Mouse (Mus musculus) right cerebral cortex, postnatal 25 days (tissue): ENCODE data around the gene Pdcd5.

Experiments
- DNase-seq: peaks from one replicate; pipeline ENCODE4 v3.0.0; 2022

Gene Pdcd5

GRCm38 (mm10) chr7:35640072-35640471, 7.2 kb downstream of the Pdcd5 start:
- no peak for DNase-seq

DNA sequence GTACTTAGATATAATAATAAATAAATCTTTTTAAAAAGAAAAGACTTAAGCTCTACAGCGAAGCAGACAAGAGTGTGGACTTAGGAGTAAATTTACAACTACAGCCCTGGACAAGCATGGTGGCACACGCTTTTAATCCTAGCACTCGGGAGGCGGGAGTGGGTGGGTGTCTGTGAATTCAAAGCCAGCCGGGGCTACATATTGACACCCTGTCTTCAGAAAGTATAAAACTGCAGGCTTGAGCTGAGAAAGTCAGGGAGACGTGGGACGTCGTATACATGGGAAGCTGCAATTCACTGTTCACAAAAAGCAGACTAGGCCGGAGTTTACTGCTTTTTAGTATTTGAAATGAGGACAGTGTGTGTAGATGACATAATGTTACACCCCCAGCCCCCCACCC, 10.4 kb downstream of the Pdcd5 start:
- DNase-seq = no peak

DNA sequence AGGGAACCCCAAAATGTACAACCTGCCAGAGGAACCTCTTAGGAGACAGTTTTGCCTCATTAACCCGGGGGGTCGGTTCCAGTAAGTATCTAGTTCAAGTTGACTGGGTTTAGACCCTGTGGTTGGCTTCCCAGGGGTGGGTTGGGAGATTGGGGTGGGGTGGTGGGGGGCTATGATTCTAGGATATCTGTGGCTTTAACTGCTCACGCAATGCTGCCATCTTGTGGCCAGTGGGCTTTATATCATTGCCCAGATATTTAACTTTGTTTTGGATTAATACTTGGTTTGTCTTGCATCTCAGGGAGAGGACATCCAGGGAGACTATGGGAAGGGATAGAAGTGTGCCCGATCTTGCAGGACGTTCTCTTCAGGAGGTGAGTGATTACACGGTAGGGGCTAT, 11.1 kb downstream of the Pdcd5 start:
- no peak for DNase-seq

GRCm38 (mm10) chr7:35628496-35628895, 18.8 kb downstream of the Pdcd5 start:
- DNase-seq = no peak

- no peak for DNase-seq
Observed at GRCm38 (mm10) chr7:35627371-35627770, 19.9 kb downstream of the Pdcd5 start.

GRCm38 (mm10) chr7:35626038-35626437, 21.3 kb downstream of the Pdcd5 start:
- no peak for DNase-seq

GRCm38 (mm10) chr7:35622626-35623025, 24.7 kb downstream of the Pdcd5 start:
- DNase-seq = no peak

DNA sequence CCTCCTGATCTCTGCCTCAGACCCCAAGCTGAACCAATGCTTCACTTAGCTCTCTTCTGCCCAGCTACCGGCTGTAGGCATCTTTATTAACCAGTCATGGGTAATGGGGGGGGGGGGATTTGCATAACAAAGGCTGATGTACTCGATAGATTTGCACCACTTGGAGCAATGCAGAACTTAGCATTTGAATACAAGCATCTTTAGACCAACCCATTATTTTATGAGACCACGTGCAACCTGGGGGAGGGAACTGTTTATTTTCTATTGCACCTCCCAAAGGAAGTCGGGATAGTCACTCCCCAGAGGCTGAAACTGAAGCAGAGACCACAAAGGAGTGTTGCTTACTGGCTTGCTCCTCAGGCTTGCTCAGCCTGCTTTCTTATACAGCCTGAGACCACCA, 29.8 kb downstream of the Pdcd5 start:
- DNase-seq = no peak

GRCm38 (mm10) chr7:35609245-35609644, 38.1 kb downstream of the Pdcd5 start:
- no peak for DNase-seq

DNA sequence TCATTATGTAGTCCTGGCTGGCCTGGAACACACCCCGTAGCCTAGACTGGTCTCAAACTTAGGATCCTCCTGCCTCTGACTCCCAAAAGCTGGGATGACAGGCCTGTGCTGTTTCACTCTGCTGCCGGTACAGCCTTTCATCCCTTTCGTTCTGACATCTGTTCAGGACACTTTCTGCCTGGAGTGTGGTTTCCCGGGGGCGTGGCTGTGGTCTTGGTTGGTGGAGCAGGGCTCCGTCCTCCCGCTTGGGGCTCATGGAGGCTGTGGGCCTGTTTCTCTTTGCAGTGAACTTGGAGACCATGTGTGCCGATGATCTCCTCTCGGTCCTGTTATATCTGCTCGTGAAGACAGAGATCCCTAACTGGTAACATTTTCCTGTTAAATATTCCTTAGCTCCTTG, 40.5 kb downstream of the Pdcd5 start:
- DNase-seq = no peak

- no peak for DNase-seq
Observed at GRCm38 (mm10) chr7:35602766-35603165, 44.6 kb downstream of the Pdcd5 start.

DNA sequence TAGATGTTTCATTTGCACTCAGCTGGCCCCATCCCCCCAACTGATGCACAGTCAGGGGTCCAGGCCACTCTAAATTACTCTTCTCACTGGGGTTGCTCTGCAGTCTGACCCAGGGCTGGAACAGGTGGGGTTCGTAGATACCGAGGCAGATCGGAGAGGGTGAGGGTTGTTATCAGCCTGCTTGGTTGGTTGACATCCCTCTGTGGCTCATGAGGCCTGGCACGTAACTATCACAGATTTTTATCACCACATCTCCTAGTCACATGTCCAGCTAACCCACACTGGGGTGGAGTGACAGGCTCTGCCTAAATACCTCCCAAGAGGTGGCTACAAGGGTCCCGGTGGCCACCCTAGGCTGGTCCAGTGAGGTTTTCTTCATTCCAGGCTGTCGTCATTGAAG, 46.2 kb downstream of the Pdcd5 start:
- DNase-seq = no peak

- no peak for DNase-seq
Observed at GRCm38 (mm10) chr7:35600031-35600430, 47.3 kb downstream of the Pdcd5 start.

GRCm38 (mm10) chr7:35599492-35599891, 47.8 kb downstream of the Pdcd5 start:
- DNase-seq = no peak

- DNase-seq = no peak
Observed at GRCm38 (mm10) chr7:35594311-35594710, 53.0 kb downstream of the Pdcd5 start.
